Mouse (Mus musculus): ENCODE measurements around the gene Eif2d. TPM values are rescaled to one million over a fixed set of nuclear protein-coding genes. Genes with fewer than 3 reads are reported as not detected.

Eif2d gene
- polyA plus RNA-seq, 1 experiment from 2014 or later, result 32.3 TPM

DNA sequence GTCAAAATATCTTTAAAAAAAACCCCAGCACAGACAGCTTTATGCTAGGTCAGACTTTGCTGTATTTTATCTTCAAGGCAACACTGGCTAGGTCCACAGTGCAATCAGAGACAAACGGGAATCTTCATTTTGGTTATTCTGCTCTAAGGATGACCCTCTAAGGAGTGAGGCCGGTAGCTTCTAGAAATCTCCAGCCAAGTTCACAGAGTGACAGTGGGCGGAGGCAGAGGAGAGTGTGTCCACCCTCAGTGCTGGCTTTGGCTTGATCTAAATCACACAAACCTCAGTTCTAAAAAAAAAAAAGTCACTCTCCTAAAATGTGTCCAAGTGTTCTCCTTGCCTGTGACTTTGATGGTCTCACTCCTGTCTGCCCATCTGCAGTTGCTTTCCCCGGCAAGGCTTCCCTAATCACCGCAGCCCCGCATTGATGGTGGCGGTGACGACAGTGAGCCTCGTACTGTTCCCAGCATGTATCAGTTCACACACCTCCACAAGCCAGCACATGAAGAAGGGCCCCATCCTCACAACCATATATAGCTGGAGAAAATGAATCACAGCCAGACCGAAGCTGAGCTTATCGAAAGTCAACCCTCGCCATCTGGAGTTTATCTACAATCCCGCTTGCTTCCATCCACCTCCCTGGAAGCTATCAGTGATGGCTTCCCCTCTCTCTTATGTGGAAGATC is 33.0 kb downstream of the Eif2d start:
- Histone ChIP-seq H3K36me3 (no peaks in the 10 kb centered on the region), H3K9me3 (replicated peaks) (no peaks in the 10 kb centered on the region), H3K27me3 (no peaks in the 10 kb centered on the region), H3K27ac (no peak overlapping the region), H3K9ac (no peak overlapping the region), H3K4me3 (replicated peaks) (no peak overlapping the region), H3K4me2 (no peak overlapping the region), H3K4me1 (replicated peaks) (peaks cover 32% of the 10 kb centered on the region)
- 60% methylated on average over 13 of the region's 13 CpGs for WGBS (ENCODE audit: insufficient replicate concordance)
- ATAC-seq (ENCODE audit: low read depth) (no peak), DNase-seq (no peak)

DNA sequence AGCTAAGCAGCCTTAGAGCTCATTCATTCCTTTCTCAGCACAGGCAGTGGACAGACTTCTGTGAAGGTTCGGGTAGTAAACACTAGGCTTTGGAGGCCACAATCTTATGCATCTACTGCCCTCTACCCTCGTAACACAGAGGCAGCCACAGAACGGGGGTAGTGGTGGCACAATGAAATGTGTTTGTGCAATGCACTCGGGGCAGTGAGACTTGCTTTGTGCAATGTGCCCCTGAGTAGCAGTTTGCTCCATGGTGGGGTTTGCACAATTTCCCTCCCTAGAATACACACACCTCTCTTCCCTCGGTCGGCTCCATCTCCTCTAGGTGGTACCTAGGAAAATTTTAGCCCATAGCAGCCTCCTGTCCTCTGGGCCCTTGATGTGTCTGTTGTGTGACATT is 34.0 kb downstream of the Eif2d start:
- DNase-seq, result no peak
- H3K4me3 ChIP-seq (replicated peaks), result no peak overlapping the region
- ATAC-seq (ENCODE audit: low read depth), result no peak
- H3K4me2 ChIP-seq, result no peak overlapping the region
- no peaks in the 10 kb centered on the region for H3K27me3 ChIP-seq
- no peaks in the 10 kb centered on the region for H3K36me3 ChIP-seq
- 65% methylated on average over 6 of the region's 6 CpGs for WGBS (ENCODE audit: insufficient replicate concordance)
- peaks cover 32% of the 10 kb centered on the region for H3K4me1 ChIP-seq (replicated peaks)
- H3K9me3 ChIP-seq (replicated peaks), result no peaks in the 10 kb centered on the region
- H3K27ac ChIP-seq, result no peak overlapping the region
- H3K9ac ChIP-seq, result no peak overlapping the region

DNA sequence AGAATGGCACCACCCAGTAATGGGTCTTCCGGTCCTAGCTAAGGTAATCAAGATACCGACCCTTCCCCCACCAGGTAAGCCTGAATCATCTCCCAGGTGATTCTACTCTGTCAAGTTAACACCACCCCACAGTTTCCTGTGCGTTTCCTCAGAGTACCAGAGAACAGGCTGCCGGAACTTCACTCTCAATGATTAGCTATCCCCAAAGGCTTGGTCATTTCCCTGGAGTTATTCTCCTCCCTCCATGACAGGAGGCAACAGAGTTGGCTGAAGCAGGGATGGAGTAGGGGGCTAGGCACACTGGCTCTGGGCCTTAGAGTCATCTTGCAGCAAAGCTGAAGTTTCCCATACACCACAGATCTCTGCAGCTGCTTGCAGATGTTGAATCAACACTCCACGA is 34.9 kb downstream of the Eif2d start:
- no peak for DNase-seq
- H3K9me3 ChIP-seq (replicated peaks), result no peaks in the 10 kb centered on the region
- no peak overlapping the region for H3K4me3 ChIP-seq (replicated peaks)
- WGBS (ENCODE audit: insufficient replicate concordance), result 73% methylated on average over 5 of the region's 5 CpGs
- no peaks in the 10 kb centered on the region for H3K27me3 ChIP-seq
- H3K36me3 ChIP-seq, result no peaks in the 10 kb centered on the region
- no peak overlapping the region for H3K4me2 ChIP-seq
- H3K27ac ChIP-seq, result no peak overlapping the region
- no peak overlapping the region for H3K9ac ChIP-seq
- ATAC-seq (ENCODE audit: low read depth), result no peak
- peaks cover 32% of the 10 kb centered on the region for H3K4me1 ChIP-seq (replicated peaks)

DNA sequence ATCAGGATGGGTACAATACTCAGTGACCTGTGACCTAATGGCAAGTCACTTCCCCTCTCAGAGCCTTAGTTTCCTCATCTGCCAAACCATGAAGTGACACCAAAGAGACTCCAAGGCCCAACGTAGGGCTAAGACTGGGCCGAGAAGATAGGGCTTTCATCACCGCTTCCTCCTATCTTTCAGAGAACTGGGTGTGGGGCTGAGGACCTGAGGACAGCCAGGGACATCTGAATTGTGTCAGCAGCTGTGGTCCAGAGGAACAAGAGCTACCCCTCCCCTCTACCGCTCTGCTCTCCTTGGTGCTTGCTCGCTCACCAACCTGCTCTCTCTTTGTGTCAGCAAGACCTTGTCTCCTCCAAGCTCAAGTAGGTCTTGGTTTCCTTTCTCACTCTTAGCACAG is 35.7 kb downstream of the Eif2d start:
- H3K9me3 ChIP-seq (replicated peaks), result no peaks in the 10 kb centered on the region
- no peak overlapping the region for H3K4me2 ChIP-seq
- H3K27me3 ChIP-seq, result no peaks in the 10 kb centered on the region
- no peak overlapping the region for H3K9ac ChIP-seq
- no peak overlapping the region for H3K4me3 ChIP-seq (replicated peaks)
- no peaks in the 10 kb centered on the region for H3K36me3 ChIP-seq
- ATAC-seq (ENCODE audit: low read depth) (peak; percentile 55; the same call in 1 of the 2 replicates), DNase-seq (no peak)
- no peak overlapping the region for H3K27ac ChIP-seq
- 38% methylated on average over 5 of the region's 5 CpGs for WGBS (ENCODE audit: insufficient replicate concordance)
- H3K4me1 ChIP-seq (replicated peaks), result peaks cover 32% of the 10 kb centered on the region

DNA sequence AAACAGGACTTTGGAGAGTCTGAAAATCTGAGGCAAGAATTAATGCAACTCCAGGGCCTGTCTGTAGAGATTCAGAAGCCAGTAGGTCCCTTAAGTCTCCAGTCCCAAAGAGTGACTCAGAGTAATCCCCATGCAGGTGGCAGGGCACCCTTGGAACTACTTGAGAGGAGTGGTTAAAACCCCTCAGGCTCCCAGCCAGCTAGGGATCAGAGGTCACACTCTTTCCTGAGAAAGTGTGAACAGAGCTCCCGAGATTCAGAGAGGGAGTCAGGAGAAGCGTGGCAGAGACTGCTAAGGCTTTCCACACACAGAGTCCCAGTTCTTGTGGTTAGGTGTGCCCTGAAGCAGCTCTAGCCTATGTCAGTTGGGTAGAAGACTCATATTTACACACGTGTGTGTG is 40.8 kb downstream of the Eif2d start:
- no peak overlapping the region for H3K4me3 ChIP-seq (replicated peaks)
- peaks cover 22% of the 10 kb centered on the region for H3K4me1 ChIP-seq (replicated peaks)
- H3K4me2 ChIP-seq, result no peak overlapping the region
- H3K27ac ChIP-seq, result no peak overlapping the region
- H3K36me3 ChIP-seq, result no peaks in the 10 kb centered on the region
- no peak overlapping the region for H3K9ac ChIP-seq
- H3K27me3 ChIP-seq, result no peaks in the 10 kb centered on the region
- no peak for ATAC-seq (ENCODE audit: low read depth)
- no peak for DNase-seq
- no peaks in the 10 kb centered on the region for H3K9me3 ChIP-seq (replicated peaks)
- 60% methylated on average over 3 of the region's 3 CpGs for WGBS (ENCODE audit: insufficient replicate concordance)

DNA sequence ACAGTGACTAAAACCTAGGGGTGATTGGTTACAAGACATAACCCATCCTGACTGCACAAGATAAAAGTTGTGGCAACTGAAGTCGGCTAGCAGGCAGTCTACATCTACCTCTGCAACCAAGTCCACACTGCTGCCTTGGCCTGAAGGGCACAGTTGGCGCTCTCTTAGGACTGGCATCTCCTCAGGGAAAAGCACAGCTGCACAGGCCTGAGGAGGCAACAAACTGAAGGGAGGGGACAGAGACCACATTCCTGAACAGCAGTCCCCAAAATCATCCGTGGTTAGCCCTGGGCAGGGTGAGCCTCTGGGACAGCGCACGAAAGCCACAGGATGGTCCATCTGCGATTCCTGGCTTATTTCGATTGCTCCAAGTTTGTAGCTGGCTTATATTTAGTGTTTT is 42.7 kb downstream of the Eif2d start:
- WGBS (ENCODE audit: insufficient replicate concordance), result 69% methylated on average over 7 of the region's 7 CpGs
- H3K36me3 ChIP-seq, result no peaks in the 10 kb centered on the region
- no peak overlapping the region for H3K4me2 ChIP-seq
- ATAC-seq (ENCODE audit: low read depth), result no peak
- DNase-seq, result no peak
- no peak overlapping the region for H3K4me3 ChIP-seq (replicated peaks)
- no peak overlapping the region for H3K9ac ChIP-seq
- H3K27ac ChIP-seq, result no peak overlapping the region
- peaks cover 25% of the 10 kb centered on the region for H3K4me1 ChIP-seq (replicated peaks)
- H3K9me3 ChIP-seq (replicated peaks), result no peaks in the 10 kb centered on the region
- no peaks in the 10 kb centered on the region for H3K27me3 ChIP-seq

DNA sequence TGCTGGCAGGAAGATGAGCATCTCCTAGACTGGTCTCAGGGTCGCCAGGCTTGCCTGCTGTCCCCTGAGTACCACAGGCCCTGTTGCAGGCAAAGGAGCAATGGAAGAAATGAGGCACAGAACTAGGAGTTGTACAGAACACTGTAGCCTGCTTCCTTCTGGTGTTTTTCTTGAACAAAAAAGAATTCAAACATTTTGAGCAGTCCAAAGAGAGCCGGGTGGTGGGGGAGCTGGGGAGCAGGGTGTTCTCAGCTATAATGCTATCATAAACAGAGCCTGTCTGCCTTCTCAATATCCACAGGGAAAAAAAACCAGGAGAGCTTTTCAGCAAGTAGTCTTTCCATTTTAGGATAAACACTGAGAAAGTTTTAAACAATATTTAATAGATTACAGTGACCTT is 43.1 kb downstream of the Eif2d start:
- peaks cover 28% of the 10 kb centered on the region for H3K4me1 ChIP-seq (replicated peaks)
- H3K9ac ChIP-seq, result no peak overlapping the region
- no peak overlapping the region for H3K4me2 ChIP-seq
- ATAC-seq (ENCODE audit: low read depth) (no peak), DNase-seq (no peak)
- H3K9me3 ChIP-seq (replicated peaks), result no peaks in the 10 kb centered on the region
- WGBS (ENCODE audit: insufficient replicate concordance), result 60% methylated on average over 2 of the region's 2 CpGs
- no peaks in the 10 kb centered on the region for H3K36me3 ChIP-seq
- no peak overlapping the region for H3K27ac ChIP-seq
- no peaks in the 10 kb centered on the region for H3K27me3 ChIP-seq
- H3K4me3 ChIP-seq (replicated peaks), result no peak overlapping the region

DNA sequence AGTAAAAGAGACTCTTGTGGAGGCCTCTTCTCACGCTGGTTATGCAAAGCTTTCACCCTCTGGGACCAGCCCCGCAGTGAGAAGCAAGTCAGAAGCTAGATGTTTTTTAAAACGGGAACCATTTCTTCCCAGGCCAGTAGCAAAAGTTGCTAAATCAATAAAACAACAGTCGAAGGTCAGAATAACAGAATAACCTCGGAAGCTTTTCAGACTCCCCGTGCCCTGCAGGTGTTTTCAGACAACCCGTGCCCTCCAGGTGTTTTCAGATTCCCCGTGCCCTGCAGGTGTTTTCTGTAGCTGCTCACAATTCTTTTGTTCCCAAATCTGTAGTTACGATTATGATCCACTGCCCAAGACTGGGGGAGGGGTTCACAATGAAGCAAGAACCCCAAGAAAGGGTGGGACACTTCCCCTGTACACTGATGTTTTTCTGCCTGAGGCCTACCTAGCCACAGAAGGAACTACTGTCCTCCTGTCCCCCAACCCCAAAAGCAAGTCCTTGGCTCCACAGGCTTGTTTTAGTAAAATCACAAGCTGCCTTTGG is 45.5 kb downstream of the Eif2d start:
- no peak for ATAC-seq (ENCODE audit: low read depth)
- no peaks in the 10 kb centered on the region for H3K27me3 ChIP-seq
- H3K4me3 ChIP-seq (replicated peaks), result peak overlapping the region; percentile 2; the same call in 1 of the 2 replicates
- WGBS (ENCODE audit: insufficient replicate concordance), result 57% methylated on average over 9 of the region's 9 CpGs
- H3K4me2 ChIP-seq, result peak overlapping the region; percentile 41
- peak overlapping the region; percentile 15 for H3K27ac ChIP-seq
- no peaks in the 10 kb centered on the region for H3K36me3 ChIP-seq
- peaks cover 33% of the 10 kb centered on the region for H3K4me1 ChIP-seq (replicated peaks)
- no peak for DNase-seq
- no peak overlapping the region for H3K9ac ChIP-seq
- no peaks in the 10 kb centered on the region for H3K9me3 ChIP-seq (replicated peaks)

DNA sequence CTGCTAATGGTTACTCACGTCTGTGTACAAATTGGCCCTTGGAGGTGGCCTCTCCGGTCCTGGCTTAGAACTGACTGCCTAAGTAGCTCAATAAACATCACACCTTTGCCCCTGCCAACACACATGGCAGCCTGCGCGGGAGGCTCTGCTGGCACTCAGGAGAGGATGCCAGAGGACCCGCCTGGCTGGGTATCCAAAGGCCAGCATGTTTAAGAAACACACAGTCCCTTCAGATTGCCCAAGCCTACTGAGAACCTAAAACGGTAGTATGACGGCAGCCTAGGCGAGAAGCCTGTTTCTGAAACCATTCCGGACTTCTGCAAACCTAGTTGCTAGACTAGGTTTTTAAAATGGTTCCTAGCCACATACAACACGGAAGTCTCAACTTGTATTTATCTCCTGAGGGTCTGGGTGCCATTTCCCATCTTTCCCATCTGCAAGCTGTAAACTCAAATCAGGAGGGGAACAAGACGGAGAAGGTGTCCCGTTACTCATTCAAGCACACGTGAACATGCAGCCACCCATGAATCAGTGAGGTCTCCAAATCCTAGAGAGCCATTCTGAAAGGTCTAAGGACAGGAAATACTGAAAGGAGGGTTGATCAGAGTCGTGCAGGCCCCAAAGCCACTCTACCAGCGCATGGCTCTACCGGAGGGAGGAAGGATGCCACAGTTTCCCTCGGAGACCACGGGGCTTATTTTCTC is 46.3 kb downstream of the Eif2d start:
- H3K36me3 ChIP-seq, result no peaks in the 10 kb centered on the region
- H3K9me3 ChIP-seq (replicated peaks), result no peaks in the 10 kb centered on the region
- peaks cover 33% of the 10 kb centered on the region for H3K4me1 ChIP-seq (replicated peaks)
- peak overlapping the region; percentile 29 for H3K27ac ChIP-seq
- no peak for ATAC-seq (ENCODE audit: low read depth)
- DNase-seq, result no peak
- H3K9ac ChIP-seq, result no peak overlapping the region
- no peaks in the 10 kb centered on the region for H3K27me3 ChIP-seq
- 47% methylated on average over 18 of the region's 18 CpGs for WGBS (ENCODE audit: insufficient replicate concordance)
- H3K4me2 ChIP-seq, result peak overlapping the region; percentile 41
- H3K4me3 ChIP-seq (replicated peaks), result peak overlapping the region; percentile 34

DNA sequence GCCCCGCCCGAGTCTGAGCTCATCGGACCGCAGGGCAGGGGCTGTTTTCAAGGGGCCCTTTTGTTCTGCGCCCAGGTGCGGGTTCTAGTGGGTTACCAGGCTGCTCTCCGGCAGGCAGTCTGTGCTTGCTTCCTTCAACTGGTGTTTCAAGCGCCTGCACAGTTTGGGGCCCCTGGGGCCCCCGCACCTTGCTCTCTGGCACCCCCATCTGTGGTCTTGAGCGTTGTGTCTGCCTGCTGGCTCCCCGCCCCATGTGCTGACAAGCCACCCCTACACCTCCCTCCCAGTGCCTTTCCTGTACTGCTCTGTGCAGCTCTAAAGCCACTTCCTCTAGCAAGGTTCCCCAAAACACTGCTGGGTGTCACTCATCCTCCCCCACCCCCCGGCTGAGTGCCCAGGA is 47.0 kb downstream of the Eif2d start:
- Histone ChIP-seq H3K4me2 (peak overlapping the region; percentile 41), H3K9ac (no peak overlapping the region), H3K4me3 (replicated peaks) (peak overlapping the region; percentile 34), H3K36me3 (no peaks in the 10 kb centered on the region), H3K4me1 (replicated peaks) (peaks cover 33% of the 10 kb centered on the region), H3K27me3 (no peaks in the 10 kb centered on the region), H3K27ac (peak overlapping the region; percentile 29; the same call in 1 of the 2 replicates), H3K9me3 (replicated peaks) (no peaks in the 10 kb centered on the region)
- ATAC-seq (ENCODE audit: low read depth) (peak; percentile 75), DNase-seq (peak; percentile 38)
- 12% methylated on average over 12 of the region's 12 CpGs for WGBS (ENCODE audit: insufficient replicate concordance)

DNA sequence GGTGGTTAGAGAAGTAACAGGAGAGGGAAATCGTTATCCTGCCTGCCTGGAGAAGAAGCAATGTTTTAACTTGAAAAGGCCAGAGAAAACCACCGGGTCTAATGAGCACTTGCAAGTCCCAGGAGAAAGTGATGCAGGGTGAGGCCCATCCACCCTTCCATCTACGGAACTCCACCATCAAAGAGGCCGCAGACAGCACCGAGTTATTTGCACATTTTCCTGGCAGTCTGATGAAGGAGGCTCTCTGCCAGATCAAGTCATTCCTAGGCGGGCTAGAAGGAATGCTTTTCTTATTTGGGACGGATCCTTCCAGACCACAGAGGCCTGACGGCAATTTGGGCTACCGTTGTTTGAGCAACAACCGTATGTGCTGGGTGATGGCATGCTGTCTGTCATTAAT is 47.6 kb downstream of the Eif2d start:
- DNase-seq (no peak), ATAC-seq (ENCODE audit: low read depth) (no peak)
- no peaks in the 10 kb centered on the region for H3K9me3 ChIP-seq (replicated peaks)
- H3K4me2 ChIP-seq, result no peak overlapping the region
- peaks cover 33% of the 10 kb centered on the region for H3K4me1 ChIP-seq (replicated peaks)
- H3K4me3 ChIP-seq (replicated peaks), result no peak overlapping the region
- no peak overlapping the region for H3K27ac ChIP-seq
- H3K27me3 ChIP-seq, result no peaks in the 10 kb centered on the region
- no peak overlapping the region for H3K9ac ChIP-seq
- WGBS (ENCODE audit: insufficient replicate concordance), result 59% methylated on average over 10 of the region's 10 CpGs
- no peaks in the 10 kb centered on the region for H3K36me3 ChIP-seq
